In the genomic region with DNA sequence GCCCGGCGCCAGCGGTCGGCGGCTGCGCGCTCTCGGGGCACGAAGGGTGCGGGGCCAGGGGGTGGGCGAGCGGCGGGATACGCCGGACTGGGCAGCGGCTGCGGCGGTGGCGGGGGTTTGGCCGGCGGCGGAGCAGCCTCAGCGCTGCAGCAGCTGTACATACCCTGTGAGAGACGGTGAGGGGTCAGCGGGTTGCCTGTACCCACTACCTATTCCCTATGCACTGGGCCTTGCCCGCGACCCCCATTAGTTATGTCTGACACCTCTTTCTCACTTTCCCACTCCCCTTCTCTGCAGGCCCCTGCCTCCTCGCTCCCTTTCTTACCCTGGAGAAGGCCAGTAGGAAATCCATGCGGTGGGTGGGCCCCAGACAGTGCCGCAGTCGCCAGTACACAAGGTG, we compare ENCODE assay signal across 8 mouse cellular contexts. TPM values are rescaled to one million over a fixed set of nuclear protein-coding genes. Genes with fewer than 3 reads are reported as not detected.
DNase-seq lines count a peak whose midpoint lies in the region; ATAC-seq and TF ChIP-seq lines count a peak whose summit lies in the region.

No protein-coding gene starts in this region.

- no peaks in the 10 kb centered on the region for H3K9me3 ChIP-seq in liver, embryonic 16.5 days (replicated peaks; ENCODE audit: control insufficient read depth, low read length)

- WGBS in cerebellum, adult 2 months: 5% methylated on average over 29 of the region's 31 CpGs
- WGBS in liver, embryonic 16.5 days (ENCODE audit: insufficient replicate concordance): 4% methylated on average over 29 of the region's 31 CpGs

- peaks cover 8% of the 10 kb centered on the region; the same call in 1 of the 2 replicates for H3K27me3 ChIP-seq in cerebellum, adult 2 months (ENCODE audit: control insufficient read depth, insufficient read depth, low read length)
- peaks cover 53% of the 10 kb centered on the region for H3K27me3 ChIP-seq in liver, embryonic 16.5 days (ENCODE audit: control insufficient read depth, insufficient read depth, low read depth, low read length)

- no peak overlapping the region for H3K27ac ChIP-seq in cerebellum, adult 2 months (ENCODE audit: insufficient read depth, low read length)
- H3K27ac ChIP-seq in liver, embryonic 16.5 days (ENCODE audit: low read length): no peak overlapping the region

- no peak for TF ChIP-seq CTCF in cerebellum, adult 2 months (IDR thresholded peaks at IDR 0.05; ENCODE audit: borderline replicate concordance, insufficient read depth, low read depth, low read length)

- no peak overlapping the region for H3K4me3 ChIP-seq in cerebellum, adult 2 months (replicated peaks; ENCODE audit: insufficient read depth, low read depth, low read length)
- peak overlapping the region; percentile 35 for H3K4me3 ChIP-seq in liver, embryonic 16.5 days (ENCODE audit: low read depth, low read length)

- no peaks in the 10 kb centered on the region for H3K36me3 ChIP-seq in liver, embryonic 16.5 days (ENCODE audit: control insufficient read depth, insufficient read depth)

- no peak for TF ChIP-seq POLR2A in cerebellum, adult 2 months (IDR thresholded peaks at IDR 0.05; ENCODE audit: borderline replicate concordance, insufficient read depth, low read length)

- H3K9ac ChIP-seq in liver, embryonic 16.5 days (ENCODE audit: low read depth, low read length): no peak overlapping the region

- H3K4me2 ChIP-seq in liver, embryonic 16.5 days (ENCODE audit: low read depth, low read length): peak overlapping the region; percentile 26

- ATAC-seq in liver, embryonic 16.5 days (ENCODE audit: low read depth): no peak

- peaks cover 5% of the 10 kb centered on the region for H3K4me1 ChIP-seq in cerebellum, adult 2 months (ENCODE audit: control insufficient read depth, insufficient read depth, low read length)
- H3K4me1 ChIP-seq in liver, embryonic 16.5 days (ENCODE audit: control insufficient read depth, low read depth, low read length): peaks cover 9% of the 10 kb centered on the region; the same call in 1 of the 2 replicates

- peak; percentile 8 for DNase-seq in cerebellum, adult 8-10 months
- DNase-seq in cerebellum, adult 2 months: no peak
- DNase-seq in right cerebral cortex, postnatal 4 days: peak; percentile 16
- DNase-seq in right cerebral cortex, postnatal 10 days (ENCODE audit: low spot score in 2 of 2): no peak
- DNase-seq in embryo, embryonic 10 days (ENCODE audit: low spot score): no peak
- DNase-seq in frontal cortex, postnatal 10 days (ENCODE audit: low spot score in 2 of 2): no peak
- no peak for DNase-seq in layer of hippocampus, adult 8-10 months (ENCODE audit: low spot score in 2 of 2)

RNA-seq across cellular contexts. Expression of a gene that starts 3.2 kb away (rescaled TPM):
- polyA plus RNA-seq in cerebellum, adult 2 months (2012; rRNA removed): 14.9 and 15.5 TPM in 2 replicates
- polyA plus RNA-seq in liver, embryonic 16.5 days (2015; fragmentation: Nextera tagmentation; extraction: Ambion mirVana): 19.2 and 20.9 TPM in 2 replicates
- 10 to 100 TPM; 19.3 to 24.7 (median 22.3) TPM for total RNA-seq in layer of hippocampus, adult 8-10 months (2022)

RNA-seq across cellular contexts. Expression of a gene that starts 9.3 kb away (rescaled TPM):
- polyA plus RNA-seq in cerebellum, adult 2 months (2012; rRNA removed): 6.0 and 7.3 TPM in 2 replicates
- polyA plus RNA-seq in liver, embryonic 16.5 days (2015; fragmentation: Nextera tagmentation; extraction: Ambion mirVana): 0.14 and 0.15 TPM in 2 replicates
- total RNA-seq in layer of hippocampus, adult 8-10 months (2022): 1 to 10 TPM; 1.6 to 2.1 (median 1.8) TPM

RNA-seq across cellular contexts. Expression of a gene that starts 19.5 kb away (rescaled TPM):
- polyA plus RNA-seq in cerebellum, adult 2 months (2012; rRNA removed): 112 and 116 TPM in 2 replicates
- polyA plus RNA-seq in liver, embryonic 16.5 days (2015; fragmentation: Nextera tagmentation; extraction: Ambion mirVana): 26.0 and 26.5 TPM in 2 replicates
- 100 to 1,000 TPM; 135 to 147 (median 139) TPM for total RNA-seq in layer of hippocampus, adult 8-10 months (2022)

RNA-seq across cellular contexts. Expression of a gene that starts 38.6 kb away (rescaled TPM):
- 99.9 and 106 TPM in 2 replicates for polyA plus RNA-seq in cerebellum, adult 2 months (2012; rRNA removed)
- polyA plus RNA-seq in liver, embryonic 16.5 days (2015; fragmentation: Nextera tagmentation; extraction: Ambion mirVana): 27.9 and 35.3 TPM in 2 replicates
- total RNA-seq in layer of hippocampus, adult 8-10 months (2022): 10 to 100 TPM; 72.8 to 86.3 (median 79.1) TPM

RNA-seq across cellular contexts. Expression of a gene that starts 44.3 kb away (rescaled TPM):
- polyA plus RNA-seq in cerebellum, adult 2 months (2012; rRNA removed): 14.9 and 16.4 TPM in 2 replicates
- 0.04 and 0.05 TPM in 2 replicates for polyA plus RNA-seq in liver, embryonic 16.5 days (2015; fragmentation: Nextera tagmentation; extraction: Ambion mirVana)
- 10 to 100 TPM in 2 of 4 experiments, 1 to 10 TPM in 2; 8.6 to 11.1 (median 10.1) TPM for total RNA-seq in layer of hippocampus, adult 8-10 months (2022)

Comparison
In these comparisons a context has a peak if more than half of its experiments do, and no peak if none do; other contexts are left out.
1. DNase-seq: peak in cerebellum, adult 8-10 months (single experiment) and right cerebral cortex, postnatal 4 days (single experiment); none in cerebellum, adult 2 months (0 of 2), right cerebral cortex, postnatal 10 days (0 of 2), embryo, embryonic 10 days (single experiment), frontal cortex, postnatal 10 days (0 of 2) and layer of hippocampus, adult 8-10 months (0 of 2).